Comparison of ENCODE assay signal across 9 mouse cellular contexts in the genomic region with DNA sequence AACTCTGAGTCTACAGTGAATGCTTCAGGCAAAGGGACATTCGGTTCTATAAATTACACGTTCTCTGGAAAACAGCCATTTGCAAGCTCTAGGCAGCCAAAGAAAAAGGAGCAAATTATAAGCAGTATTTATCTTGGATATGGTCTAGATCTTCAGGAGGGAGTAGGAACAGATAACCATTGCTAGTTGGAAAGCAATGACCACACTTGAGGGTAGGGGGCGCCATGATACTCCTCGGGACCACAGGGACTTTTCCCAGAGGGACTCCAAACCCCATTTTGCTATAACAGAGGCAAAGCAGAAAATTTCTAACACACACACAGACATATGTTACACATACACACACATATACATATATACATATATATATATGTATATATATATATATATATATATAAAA. TPM values are rescaled to one million over a fixed set of nuclear protein-coding genes. Genes with fewer than 3 reads are reported as not detected.
DNase-seq lines count a peak whose midpoint lies in the region; ATAC-seq and TF ChIP-seq lines count a peak whose summit lies in the region.
"Had no signal": no experiment of that assay in that cellular context is flagged by ENCODE, and none has a peak within 500 bp of the region (broad histone marks: within the 10 kb centered on the region; RNA-seq: fewer than 3 reads in every experiment).

No protein-coding gene starts in this region.

- H3K79me2 ChIP-seq in myocyte (ENCODE audit: control insufficient read depth, insufficient read depth) = peaks cover 81% of the 10 kb centered on the region

- TF ChIP-seq EP300 in heart, postnatal 0 days (IDR thresholded peaks at IDR 0.05; ENCODE audit: low read depth) = no peak
- TF ChIP-seq EP300 in ES-Bruce4 (IDR thresholded peaks at IDR 0.05; ENCODE audit: insufficient read depth, low read depth, low read length) = no peak

- H3K36me3 ChIP-seq in heart, postnatal 0 days (replicated peaks; ENCODE audit: control insufficient read depth, insufficient read depth, low read length) = no peaks in the 10 kb centered on the region
- no peaks in the 10 kb centered on the region for H3K36me3 ChIP-seq in ES-Bruce4 (ENCODE audit: control insufficient read depth, insufficient read depth, low read length, poor library complexity, severe bottlenecking)
- no peaks in the 10 kb centered on the region for H3K36me3 ChIP-seq in intestine, embryonic 14.5 days (ENCODE audit: control insufficient read depth, insufficient read depth, low read length)
- H3K36me3 ChIP-seq in myocyte (ENCODE audit: control insufficient read depth, insufficient read depth) = peaks cover 9% of the 10 kb centered on the region
- H3K36me3 ChIP-seq in midbrain, embryonic 15.5 days (replicated peaks) = no peaks in the 10 kb centered on the region
- H3K36me3 ChIP-seq: liver, embryonic 15.5 days had no signal

- no peaks in the 10 kb centered on the region for H3K9me3 ChIP-seq in heart, postnatal 0 days (replicated peaks; ENCODE audit: control insufficient read depth, low read length)
- H3K9me3 ChIP-seq in ES-Bruce4 (replicated peaks; ENCODE audit: control insufficient read depth, insufficient read depth, low read length, poor library complexity, severe bottlenecking) = no peaks in the 10 kb centered on the region
- no peaks in the 10 kb centered on the region for H3K9me3 ChIP-seq in intestine, embryonic 14.5 days (ENCODE audit: control insufficient read depth, low read length)
- no peaks in the 10 kb centered on the region for H3K9me3 ChIP-seq in midbrain, embryonic 15.5 days
- H3K9me3 ChIP-seq: liver, embryonic 15.5 days had no signal

- peak overlapping the region; percentile 70; the same call in 1 of the 2 replicates for H3K27ac ChIP-seq in heart, postnatal 0 days (ENCODE audit: low read depth)
- H3K27ac ChIP-seq in ES-Bruce4 (ENCODE audit: insufficient read depth, low read length) = no peak overlapping the region
- H3K27ac ChIP-seq in intestine, embryonic 14.5 days (ENCODE audit: low read depth) = no peak overlapping the region
- no peak overlapping the region for H3K27ac ChIP-seq in midbrain, embryonic 15.5 days
- H3K27ac ChIP-seq: liver, embryonic 15.5 days had no signal

- peak; percentile 53 for TF ChIP-seq CTCF in heart, postnatal 0 days (IDR thresholded peaks at IDR 0.05; ENCODE audit: low read depth)
- TF ChIP-seq CTCF in ES-Bruce4 (IDR thresholded peaks at IDR 0.05; ENCODE audit: low read depth, low read length) = peak; percentile 75

- H3ac ChIP-seq in myocyte (ENCODE audit: control insufficient read depth, insufficient read length) = no peak overlapping the region

- TF ChIP-seq POLR2A in ES-Bruce4 (IDR thresholded peaks at IDR 0.05; ENCODE audit: insufficient read depth, low read length) (no peak), myocyte (IDR thresholded peaks at IDR 0.05; ENCODE audit: insufficient read length, low read depth) (no peak)

- peak overlapping the region; percentile 57 for H3K4me2 ChIP-seq in heart, postnatal 0 days (ENCODE audit: low read depth, low read length)
- H3K4me2 ChIP-seq in intestine, embryonic 14.5 days (ENCODE audit: low read length) = peak overlapping the region; percentile 35
- peak overlapping the region; percentile 92 for H3K4me2 ChIP-seq in myocyte (ENCODE audit: low read depth)
- no peak overlapping the region for H3K4me2 ChIP-seq in midbrain, embryonic 15.5 days
- H3K4me2 ChIP-seq: liver, embryonic 15.5 days had no signal

- DNase-seq in heart, postnatal 0 days (ENCODE audit: low spot score) = peak; percentile 58
- no peak for DNase-seq in heart, adult 9 months (ENCODE audit: low spot score in 2 of 2)
- peak; percentile 80 for DNase-seq in 3T3-L1 (ENCODE audit: low read depth, low spot score)
- peak; percentile 76 for DNase-seq in intestine, embryonic 14.5 days (ENCODE audit: low spot score)
- no peak for DNase-seq in ovary, postnatal 14 days (ENCODE audit: low spot score)

- no peaks in the 10 kb centered on the region for H3K27me3 ChIP-seq in heart, postnatal 0 days (ENCODE audit: control insufficient read depth, insufficient read depth, low read length)
- H3K27me3 ChIP-seq in ES-Bruce4 (ENCODE audit: control insufficient read depth, insufficient read depth, low read length, poor library complexity, severe bottlenecking) = no peaks in the 10 kb centered on the region
- H3K27me3 ChIP-seq in intestine, embryonic 14.5 days (replicated peaks; ENCODE audit: control insufficient read depth, insufficient read depth, low read length) = no peaks in the 10 kb centered on the region
- H3K27me3 ChIP-seq in myocyte (ENCODE audit: control insufficient read depth, insufficient read depth, insufficient read length) = no peaks in the 10 kb centered on the region
- H3K27me3 ChIP-seq in midbrain, embryonic 15.5 days (replicated peaks) = peaks cover 17% of the 10 kb centered on the region

- peak overlapping the region; percentile 26; the same call in 1 of the 2 replicates for H3K4me3 ChIP-seq in heart, postnatal 0 days (ENCODE audit: low read depth, low read length)
- peak overlapping the region; percentile 16; the same call in 1 of the 2 replicates for H3K4me3 ChIP-seq in ES-Bruce4 (ENCODE audit: low read depth, low read length)
- peak overlapping the region; percentile 19 for H3K4me3 ChIP-seq in intestine, embryonic 14.5 days (ENCODE audit: low read depth, low read length)
- H3K4me3 ChIP-seq in myocyte = peak overlapping the region; percentile 99
- no peak overlapping the region for H3K4me3 ChIP-seq in midbrain, embryonic 15.5 days
- H3K4me3 ChIP-seq: liver, embryonic 15.5 days had no signal

- peaks cover 59% of the 10 kb centered on the region for H3K4me1 ChIP-seq in heart, postnatal 0 days (ENCODE audit: control insufficient read depth, insufficient read depth)
- H3K4me1 ChIP-seq in ES-Bruce4 (ENCODE audit: control insufficient read depth, insufficient read depth, low read length) = peaks cover 2% of the 10 kb centered on the region
- H3K4me1 ChIP-seq in intestine, embryonic 14.5 days (replicated peaks; ENCODE audit: control insufficient read depth, insufficient read depth, low read length) = peaks cover 33% of the 10 kb centered on the region
- peaks cover 34% of the 10 kb centered on the region for H3K4me1 ChIP-seq in midbrain, embryonic 15.5 days

- peak overlapping the region; percentile 22; the same call in 1 of the 2 replicates for H3K9ac ChIP-seq in heart, postnatal 0 days (replicated peaks; ENCODE audit: low read depth, low read length)
- H3K9ac ChIP-seq in ES-Bruce4 (ENCODE audit: low read depth, poor library complexity, severe bottlenecking) = no peak overlapping the region
- no peak overlapping the region for H3K9ac ChIP-seq in intestine, embryonic 14.5 days (ENCODE audit: low read length)
- H3K9ac ChIP-seq in midbrain, embryonic 15.5 days = no peak overlapping the region
- H3K9ac ChIP-seq: liver, embryonic 15.5 days had no signal

- 21% methylated on average over 4 of the region's 4 CpGs for WGBS in heart, postnatal 0 days
- 26% methylated on average over 4 of the region's 4 CpGs for WGBS in intestine, embryonic 14.5 days
- 38% methylated on average over 4 of the region's 4 CpGs for WGBS in midbrain, embryonic 15.5 days

- ATAC-seq in heart, postnatal 0 days (ENCODE audit: insufficient read depth, low read depth) = no peak
- ATAC-seq in intestine, embryonic 14.5 days (replicated peaks; ENCODE audit: low FRiP score, low TSS enrichment, low read depth) = no peak
- no peak for ATAC-seq in midbrain, embryonic 15.5 days (replicated peaks)

TF ChIP-seq in myocyte, 11 proteins besides CTCF, POLR2A, EP300 and RAD21:
- TF ChIP-seq E2F4 (IDR thresholded peaks at IDR 0.05; ENCODE audit: insufficient read depth) (no peak), CEBPB (IDR thresholded peaks at IDR 0.05; ENCODE audit: insufficient read depth, poor library complexity, severe bottlenecking) (no peak), MYOG (IDR thresholded peaks at IDR 0.05; ENCODE audit: control insufficient read depth in 1 of 3, insufficient read depth in 1 of 3, insufficient read length in 2 of 3, low read depth in 2 of 3) (no peak)

RNA-seq across cellular contexts. Expression of a gene that starts 3.5 kb away (rescaled TPM):
- total RNA-seq in heart, postnatal 0 days (2014; rRNA removed; ENCODE audit: low replicate concordance) = 56.8 and 61.4 TPM in 2 replicates
- 12.4 and 13.5 TPM in 2 replicates for polyA plus RNA-seq in heart, postnatal 0 days (2015; fragmentation: Nextera tagmentation; extraction: Ambion mirVana)
- 19.2 and 20.0 TPM in 2 replicates for polyA plus RNA-seq in ES-Bruce4 (2011; ENCODE audit: insufficient read depth, insufficient read length, low read depth, missing spikeins)
- 44.9 and 48.1 TPM in 2 replicates for polyA plus RNA-seq in intestine, embryonic 14.5 days (2014; fragmentation: Nextera tagmentation; extraction: Ambion mirVana)
- 130 TPM for polyA plus RNA-seq in myocyte (2012; fragmentation: generic; extraction: Trizol)
- 4.8 and 5.3 TPM in 2 replicates for polyA plus RNA-seq in midbrain, embryonic 15.5 days (2015; fragmentation: Nextera tagmentation; extraction: Ambion mirVana)

Comparison
In these comparisons a context has a peak if more than half of its experiments do, and no peak if none do; other contexts are left out.
1. DNase-seq: peak in heart, postnatal 0 days (single experiment), 3T3-L1 (single experiment) and intestine, embryonic 14.5 days (single experiment); none in heart, adult 9 months (0 of 2) and ovary, postnatal 14 days (single experiment).